Mouse (Mus musculus) small intestine, adult 2 months (tissue): ENCODE data around the gene Olfr211.

Experiments
- CTCF ChIP-seq: fragments of 200-500 bp; IDR thresholded peaks from 2 replicates; pipeline ENCODE4 v1.5.1; 2012; ENCODE audit warnings: low read depth, mild to moderate bottlenecking, control low read depth, inconsistent platforms, low read length, moderate library complexity, mixed read lengths; ENCODE audit not compliant: insufficient replicate concordance, insufficient read length; ENCODE audit errors: extremely low read depth
- POLR2A ChIP-seq: fragments of 200-500 bp; IDR thresholded peaks from 2 replicates; pipeline ENCODE4 v1.6.1; 2012; ENCODE audit warnings: low read depth, mild to moderate bottlenecking, control low read depth, inconsistent platforms, low read length, moderate library complexity

- TF ChIP-seq CTCF (no peak), POLR2A (no peak)
Measured at GRCm38 (mm10) chr6:116439531-116439930, 49.4 kb upstream of the Olfr211 start.
